Mouse (Mus musculus) kidney, postnatal 36 days (tissue): Measurements from ENCODE around the gene Slc16a7.
A peak's percentile ranks its signal among the peaks of the same experiment; 100 is the strongest.

ENCODE experiments used
- DNase-seq, 2 experiments: peaks; one replicate each; pipeline ENCODE4 v3.0.0; 2021 to 2022; ENCODE audit warnings: mixed read lengths in 2 of 2

Slc16a7 gene

GRCm38 (mm10) chr10:125388876-125389786 lies at the start of gene Slc16a7:
TSS of gene Slc16a7 (minus strand) at chr10:125389465.
- DNase-seq, result peak; percentile 78 to 81

GRCm38 (mm10) chr10:125418795-125419194 lies 29.5 kb upstream of the Slc16a7 start:
- DNase-seq, result peak; percentile 1 to 20

- DNase-seq, result no peak
Measured at GRCm38 (mm10) chr10:125399796-125400195, 10.5 kb upstream of the Slc16a7 start.

- DNase-seq, result no peak
Measured at GRCm38 (mm10) chr10:125390011-125390410, 746 bp upstream of the Slc16a7 start.

- DNase-seq, result peak in 1 of 2 experiments; percentile 22
Measured at GRCm38 (mm10) chr10:125388481-125388875, 787 bp downstream of the Slc16a7 start.

- peak in 1 of 2 experiments; percentile 27 for DNase-seq
Measured at GRCm38 (mm10) chr10:125387782-125388415, 1.4 kb downstream of the Slc16a7 start.

GRCm38 (mm10) chr10:125375526-125375925 lies 13.7 kb downstream of the Slc16a7 start:
- DNase-seq, result no peak

GRCm38 (mm10) chr10:125372666-125373065 lies 16.6 kb downstream of the Slc16a7 start:
- no peak for DNase-seq

- DNase-seq, result no peak
Measured at GRCm38 (mm10) chr10:125371451-125371850, 17.8 kb downstream of the Slc16a7 start.

GRCm38 (mm10) chr10:125370037-125370610 lies 19.1 kb downstream of the Slc16a7 start:
- DNase-seq, result no peak

GRCm38 (mm10) chr10:125358479-125358878 lies 30.8 kb downstream of the Slc16a7 start:
- no peak for DNase-seq

GRCm38 (mm10) chr10:125352805-125353204 lies 36.5 kb downstream of the Slc16a7 start:
- no peak for DNase-seq

- DNase-seq, result no peak
Measured at GRCm38 (mm10) chr10:125348171-125348570, 41.1 kb downstream of the Slc16a7 start.

GRCm38 (mm10) chr10:125347149-125347548 lies 42.1 kb downstream of the Slc16a7 start:
- no peak for DNase-seq

- no peak for DNase-seq
Measured at GRCm38 (mm10) chr10:125346364-125346763, 42.9 kb downstream of the Slc16a7 start.

- DNase-seq, result no peak
Measured at GRCm38 (mm10) chr10:125345583-125345982, 43.7 kb downstream of the Slc16a7 start.

GRCm38 (mm10) chr10:125342204-125342603 lies 47.1 kb downstream of the Slc16a7 start:
- peak; percentile 66 to 77 for DNase-seq

- no peak for DNase-seq
Measured at GRCm38 (mm10) chr10:125333799-125334198, 55.5 kb downstream of the Slc16a7 start.

- no peak for DNase-seq
Measured at GRCm38 (mm10) chr10:125331334-125331733, 57.9 kb downstream of the Slc16a7 start.

GRCm38 (mm10) chr10:125328331-125329063 lies 60.8 kb downstream of the Slc16a7 start:
- DNase-seq, result peak; percentile 44 to 61

- no peak for DNase-seq
Measured at GRCm38 (mm10) chr10:125324871-125325565, 64.2 kb downstream of the Slc16a7 start.
